Mouse (Mus musculus) lung, postnatal 0 days (tissue): ENCODE data around the gene 9630041A04Rik.

Experiments
- CTCF ChIP-seq: IDR thresholded peaks from 2 replicates; pipeline ENCODE4 v1.5.1; 2016; ENCODE audit warnings: antibody characterized with exemption, mild to moderate bottlenecking
- EP300 ChIP-seq: IDR thresholded peaks from 2 replicates; pipeline ENCODE4 v1.6.1; 2016; ENCODE audit warnings: antibody characterized with exemption, mild to moderate bottlenecking, control low read depth

- TF ChIP-seq CTCF (no peak), EP300 (no peak)
Observed at GRCm38 (mm10) chr9:101924829-101925228, 63.2 kb downstream of the 9630041A04Rik start.
